Mouse (Mus musculus): Measurements from ENCODE around the gene Emc1. TPM values are rescaled to one million over a fixed set of nuclear protein-coding genes. Genes with fewer than 3 reads are reported as not detected.

The Emc1 gene
- polyA plus RNA-seq, 1 experiment from 2014 or later = 25.8 TPM

DNA sequence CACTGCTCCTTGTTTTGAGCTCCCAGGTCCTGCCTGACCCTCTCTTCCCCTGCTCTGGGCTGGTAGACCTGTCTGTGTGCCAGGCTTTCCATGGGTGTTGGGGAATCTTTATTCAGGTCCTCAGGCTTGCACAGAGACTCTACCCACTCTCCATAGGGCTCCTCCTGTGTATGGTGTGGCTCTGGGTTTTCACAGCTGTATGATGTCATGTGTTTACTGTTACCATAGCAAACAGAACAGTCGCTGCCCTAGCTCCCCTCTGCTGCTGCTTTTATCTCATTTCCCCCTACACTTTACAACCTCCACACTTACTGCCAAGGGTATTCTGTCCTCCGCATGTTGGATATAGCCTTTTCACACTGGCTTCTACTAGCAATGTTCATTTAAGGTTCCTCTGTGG lies 43.0 kb downstream of the Emc1 start:
- H3K4me3 ChIP-seq (ENCODE audit: low read length) = no peak overlapping the region
- ATAC-seq (ENCODE audit: low FRiP score, low TSS enrichment) = no peak
- H3K9ac ChIP-seq (ENCODE audit: low read depth, low read length) = no peak overlapping the region
- no peak overlapping the region for H3K27ac ChIP-seq (ENCODE audit: low read depth, low read length)
- peaks cover 91% of the 10 kb centered on the region for H3K36me3 ChIP-seq (ENCODE audit: control insufficient read depth, insufficient read depth, low read length)
- no peaks in the 10 kb centered on the region for H3K4me1 ChIP-seq (ENCODE audit: control insufficient read depth, insufficient read depth, low read length)
- no peaks in the 10 kb centered on the region for H3K27me3 ChIP-seq (ENCODE audit: control insufficient read depth, insufficient read depth, low read length)
- no peak overlapping the region for H3K4me2 ChIP-seq (replicated peaks; ENCODE audit: low read depth, low read length)
- 61% methylated on average over 2 of the region's 2 CpGs for WGBS
- no peaks in the 10 kb centered on the region for H3K9me3 ChIP-seq (ENCODE audit: control insufficient read depth, low read length)

- Histone ChIP-seq H3K9me3 (ENCODE audit: control insufficient read depth, low read length) (no peaks in the 10 kb centered on the region), H3K4me1 (ENCODE audit: control insufficient read depth, insufficient read depth, low read length) (no peaks in the 10 kb centered on the region), H3K36me3 (ENCODE audit: control insufficient read depth, insufficient read depth, low read length) (peaks cover 91% of the 10 kb centered on the region), H3K27ac (ENCODE audit: low read depth, low read length) (no peak overlapping the region), H3K4me3 (ENCODE audit: low read length) (no peak overlapping the region), H3K4me2 (replicated peaks; ENCODE audit: low read depth, low read length) (no peak overlapping the region), H3K9ac (ENCODE audit: low read depth, low read length) (no peak overlapping the region), H3K27me3 (ENCODE audit: control insufficient read depth, insufficient read depth, low read length) (no peaks in the 10 kb centered on the region)
- no peak for ATAC-seq (ENCODE audit: low FRiP score, low TSS enrichment)
- 82% methylated on average over 5 of the region's 5 CpGs for WGBS
Observed at GRCm38 (mm10) chr4:139400487-139400886, 48.1 kb downstream of the Emc1 start.

DNA sequence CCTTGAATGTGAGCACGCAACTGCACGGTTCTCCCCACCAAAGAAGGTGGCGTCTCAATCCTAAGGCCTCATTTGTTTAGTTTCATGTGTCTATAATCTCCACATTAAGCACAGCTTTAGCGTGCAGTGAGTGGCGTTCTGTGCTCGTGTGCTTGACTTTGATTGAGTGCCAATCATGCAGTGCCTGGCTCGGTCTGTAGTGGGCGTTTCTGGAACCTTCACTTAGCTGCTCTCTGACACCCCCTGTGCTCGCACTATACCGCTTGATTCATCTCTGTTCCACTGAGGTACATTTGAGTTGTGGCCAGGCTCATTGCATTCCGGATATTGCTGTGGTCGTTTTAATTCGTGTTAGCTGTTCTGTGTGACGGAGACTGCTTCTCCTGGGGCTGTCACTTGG lies 50.8 kb downstream of the Emc1 start:
- Histone ChIP-seq H3K9me3 (ENCODE audit: control insufficient read depth, low read length) (no peaks in the 10 kb centered on the region), H3K9ac (ENCODE audit: low read depth, low read length) (no peak overlapping the region), H3K4me3 (ENCODE audit: low read length) (no peak overlapping the region), H3K27ac (ENCODE audit: low read depth, low read length) (no peak overlapping the region), H3K4me1 (ENCODE audit: control insufficient read depth, insufficient read depth, low read length) (no peaks in the 10 kb centered on the region), H3K36me3 (ENCODE audit: control insufficient read depth, insufficient read depth, low read length) (peaks cover 96% of the 10 kb centered on the region), H3K27me3 (ENCODE audit: control insufficient read depth, insufficient read depth, low read length) (no peaks in the 10 kb centered on the region), H3K4me2 (replicated peaks; ENCODE audit: low read depth, low read length) (no peak overlapping the region)
- no peak for ATAC-seq (ENCODE audit: low FRiP score, low TSS enrichment)
- 88% methylated on average over 14 of the region's 14 CpGs for WGBS

- Histone ChIP-seq H3K4me3 (ENCODE audit: low read length) (no peak overlapping the region), H3K4me2 (replicated peaks; ENCODE audit: low read depth, low read length) (no peak overlapping the region), H3K27me3 (ENCODE audit: control insufficient read depth, insufficient read depth, low read length) (no peaks in the 10 kb centered on the region), H3K9ac (ENCODE audit: low read depth, low read length) (no peak overlapping the region), H3K9me3 (ENCODE audit: control insufficient read depth, low read length) (no peaks in the 10 kb centered on the region), H3K4me1 (ENCODE audit: control insufficient read depth, insufficient read depth, low read length) (no peaks in the 10 kb centered on the region), H3K36me3 (ENCODE audit: control insufficient read depth, insufficient read depth, low read length) (peaks cover 98% of the 10 kb centered on the region), H3K27ac (ENCODE audit: low read depth, low read length) (no peak overlapping the region)
- ATAC-seq (ENCODE audit: low FRiP score, low TSS enrichment) = no peak
- WGBS = 93% methylated on average over 3 of the region's 3 CpGs
Observed at GRCm38 (mm10) chr4:139411351-139411750, 59.0 kb downstream of the Emc1 start.

- H3K36me3 ChIP-seq (ENCODE audit: control insufficient read depth, insufficient read depth, low read length) = peaks cover 97% of the 10 kb centered on the region
- no peaks in the 10 kb centered on the region for H3K27me3 ChIP-seq (ENCODE audit: control insufficient read depth, insufficient read depth, low read length)
- 66% methylated on average over 1 of the region's 1 CpGs for WGBS
- no peaks in the 10 kb centered on the region for H3K9me3 ChIP-seq (ENCODE audit: control insufficient read depth, low read length)
- H3K4me1 ChIP-seq (ENCODE audit: control insufficient read depth, insufficient read depth, low read length) = no peaks in the 10 kb centered on the region
- no peak overlapping the region for H3K27ac ChIP-seq (ENCODE audit: low read depth, low read length)
- H3K4me3 ChIP-seq (ENCODE audit: low read length) = no peak overlapping the region
- ATAC-seq (ENCODE audit: low FRiP score, low TSS enrichment) = no peak
- no peak overlapping the region for H3K9ac ChIP-seq (ENCODE audit: low read depth, low read length)
- H3K4me2 ChIP-seq (replicated peaks; ENCODE audit: low read depth, low read length) = no peak overlapping the region
Observed at GRCm38 (mm10) chr4:139417868-139418267, 65.5 kb downstream of the Emc1 start.

DNA sequence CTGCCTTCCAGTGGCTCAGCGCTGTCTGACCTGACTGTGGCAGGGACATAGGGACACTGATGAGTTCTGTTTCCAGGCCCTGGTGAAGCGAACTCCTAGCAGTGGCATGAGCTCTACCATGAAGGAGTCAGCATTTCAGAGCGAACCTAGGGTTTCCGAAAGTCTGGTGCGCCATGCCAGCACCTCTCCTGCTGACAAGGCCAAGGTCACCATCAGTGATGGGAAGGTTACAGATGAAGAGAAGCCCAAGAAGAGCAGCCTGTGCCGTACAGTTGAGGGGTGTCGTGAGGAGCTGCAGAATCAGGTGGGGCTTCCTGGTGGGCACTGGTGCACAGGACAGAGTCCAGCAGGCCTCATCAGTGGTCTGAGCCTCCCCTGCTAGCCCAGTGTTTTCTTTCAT lies 69.2 kb downstream of the Emc1 start:
- Histone ChIP-seq H3K9me3 (ENCODE audit: control insufficient read depth, low read length) (no peaks in the 10 kb centered on the region), H3K9ac (ENCODE audit: low read depth, low read length) (no peak overlapping the region), H3K4me1 (ENCODE audit: control insufficient read depth, insufficient read depth, low read length) (no peaks in the 10 kb centered on the region), H3K27me3 (ENCODE audit: control insufficient read depth, insufficient read depth, low read length) (no peaks in the 10 kb centered on the region), H3K4me3 (ENCODE audit: low read length) (no peak overlapping the region), H3K36me3 (ENCODE audit: control insufficient read depth, insufficient read depth, low read length) (peaks cover 98% of the 10 kb centered on the region), H3K4me2 (replicated peaks; ENCODE audit: low read depth, low read length) (no peak overlapping the region), H3K27ac (ENCODE audit: low read depth, low read length) (no peak overlapping the region)
- ATAC-seq (ENCODE audit: low FRiP score, low TSS enrichment) = no peak
- 97% methylated on average over 7 of the region's 7 CpGs for WGBS

DNA sequence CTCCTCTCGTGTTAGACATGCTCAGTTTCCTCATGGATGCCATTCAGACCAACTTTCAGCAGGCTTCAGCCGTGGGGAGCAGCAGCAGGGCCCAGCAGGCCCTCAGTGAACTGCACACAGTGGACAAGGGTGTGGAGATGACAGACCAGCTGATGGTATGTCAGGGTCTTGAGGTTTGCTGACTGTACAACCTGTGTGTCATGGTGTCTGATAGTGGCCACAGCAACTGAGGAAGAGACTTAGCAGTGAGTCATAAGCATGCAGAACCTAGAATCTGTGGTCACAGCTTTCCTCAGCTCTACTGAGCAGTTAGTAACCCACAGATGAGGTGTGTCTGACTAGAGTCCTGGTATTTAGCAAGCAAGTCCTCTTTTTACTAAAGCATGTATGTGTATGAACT lies 70.0 kb downstream of the Emc1 start:
- no peak overlapping the region for H3K4me3 ChIP-seq (ENCODE audit: low read length)
- no peak overlapping the region for H3K4me2 ChIP-seq (replicated peaks; ENCODE audit: low read depth, low read length)
- H3K4me1 ChIP-seq (ENCODE audit: control insufficient read depth, insufficient read depth, low read length) = no peaks in the 10 kb centered on the region
- no peak for ATAC-seq (ENCODE audit: low FRiP score, low TSS enrichment)
- no peak overlapping the region for H3K27ac ChIP-seq (ENCODE audit: low read depth, low read length)
- peaks cover 98% of the 10 kb centered on the region for H3K36me3 ChIP-seq (ENCODE audit: control insufficient read depth, insufficient read depth, low read length)
- 96% methylated on average over 2 of the region's 2 CpGs for WGBS
- H3K9ac ChIP-seq (ENCODE audit: low read depth, low read length) = no peak overlapping the region
- H3K27me3 ChIP-seq (ENCODE audit: control insufficient read depth, insufficient read depth, low read length) = no peaks in the 10 kb centered on the region
- no peaks in the 10 kb centered on the region for H3K9me3 ChIP-seq (ENCODE audit: control insufficient read depth, low read length)

DNA sequence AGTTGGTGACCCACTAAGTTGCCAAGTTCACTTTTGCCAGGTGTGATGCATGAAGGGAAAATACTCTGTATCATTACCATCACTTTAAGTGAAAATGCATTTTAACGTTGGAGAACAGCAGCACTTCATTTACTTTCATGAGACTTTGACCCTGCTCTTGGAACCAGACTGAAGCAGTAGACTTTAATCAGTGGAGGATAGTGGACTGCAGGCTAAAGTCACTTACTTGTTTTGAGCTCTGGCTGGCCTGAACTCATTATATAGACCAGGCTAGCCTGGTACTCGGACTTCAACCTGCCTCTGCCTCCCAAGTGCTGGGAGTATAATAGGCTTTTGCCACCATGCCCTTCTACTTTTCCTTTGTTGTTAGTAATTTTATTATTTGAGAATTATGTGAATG lies 70.9 kb downstream of the Emc1 start:
- no peak overlapping the region for H3K4me2 ChIP-seq (replicated peaks; ENCODE audit: low read depth, low read length)
- ATAC-seq (ENCODE audit: low FRiP score, low TSS enrichment) = no peak
- WGBS = 84% methylated on average over 2 of the region's 2 CpGs

More for the DNA sequence above, 70.9 kb downstream of the Emc1 start:
- Histone ChIP-seq H3K9me3 (ENCODE audit: control insufficient read depth, low read length) (no peaks in the 10 kb centered on the region), H3K36me3 (ENCODE audit: control insufficient read depth, insufficient read depth, low read length) (peaks cover 98% of the 10 kb centered on the region), H3K4me1 (ENCODE audit: control insufficient read depth, insufficient read depth, low read length) (no peaks in the 10 kb centered on the region), H3K27ac (ENCODE audit: low read depth, low read length) (no peak overlapping the region), H3K27me3 (ENCODE audit: control insufficient read depth, insufficient read depth, low read length) (no peaks in the 10 kb centered on the region), H3K4me3 (ENCODE audit: low read length) (no peak overlapping the region), H3K9ac (ENCODE audit: low read depth, low read length) (no peak overlapping the region)
